Comparison of ENCODE assay signal across 14 mouse cellular contexts in genomic region chr16:31135519-31135918, GRCm38 (mm10). TPM values are rescaled to one million over a fixed set of nuclear protein-coding genes. Genes with fewer than 3 reads are reported as not detected.
DNase-seq lines count a peak whose midpoint lies in the region; ATAC-seq lines count a peak whose summit lies in the region.
"Had no signal": no experiment of that assay in that cellular context is flagged by ENCODE, and none has a peak within 500 bp of the region (broad histone marks: within the 10 kb centered on the region; RNA-seq: fewer than 3 reads in every experiment).

No protein-coding gene starts in this region.

- peak overlapping the region; percentile 46; the same call in 1 of the 2 replicates for H3K27ac ChIP-seq in heart, embryonic 11.5 days (ENCODE audit: low read depth, low read length)
- peak overlapping the region; percentile 57 for H3K27ac ChIP-seq in midbrain, embryonic 10.5 days (replicated peaks)
- no peak overlapping the region for H3K27ac ChIP-seq in midbrain, embryonic 16.5 days (ENCODE audit: low read length)
- 0 out of 2 replicates have a peak overlapping the region, but pooled peaks have one; percentile 42 for H3K27ac ChIP-seq in embryonic facial prominence, embryonic 14.5 days (replicated peaks; ENCODE audit: low read depth, low read length)
- peak overlapping the region; percentile 6; the same call in 1 of the 2 replicates for H3K27ac ChIP-seq in midbrain, embryonic 15.5 days

- intact Hi-C loops in heart, postnatal 25 days (cut with DNase I): loop anchor here (10.0 kb wide), 1 partner anchor 119 kb away; no protein-coding TSS in a partner anchor

- peaks cover 2% of the 10 kb centered on the region; the same call in 1 of the 2 replicates for H3K36me3 ChIP-seq in heart, embryonic 11.5 days (ENCODE audit: control insufficient read depth, insufficient read depth, low read length)
- H3K36me3 ChIP-seq in midbrain, embryonic 10.5 days: peaks cover 35% of the 10 kb centered on the region
- H3K36me3 ChIP-seq in midbrain, embryonic 16.5 days (ENCODE audit: control insufficient read depth, insufficient read depth, low read length): peaks cover 8% of the 10 kb centered on the region
- peaks cover 33% of the 10 kb centered on the region for H3K36me3 ChIP-seq in embryonic facial prominence, embryonic 14.5 days (ENCODE audit: control insufficient read depth, insufficient read depth, low read length)
- H3K36me3 ChIP-seq in midbrain, embryonic 15.5 days (replicated peaks): 0 out of 2 replicates have a peak, but pooled peaks cover 6% of the 10 kb centered on the region

- no peak overlapping the region for H3K4me2 ChIP-seq in heart, embryonic 11.5 days
- no peak overlapping the region for H3K4me2 ChIP-seq in midbrain, embryonic 16.5 days (ENCODE audit: low read length)
- no peak overlapping the region for H3K4me2 ChIP-seq in embryonic facial prominence, embryonic 14.5 days (ENCODE audit: low read depth, low read length)
- no peak overlapping the region for H3K4me2 ChIP-seq in midbrain, embryonic 15.5 days

- H3K9ac ChIP-seq in heart, embryonic 11.5 days (ENCODE audit: low read depth, low read length): no peak overlapping the region
- no peak overlapping the region for H3K9ac ChIP-seq in midbrain, embryonic 16.5 days (ENCODE audit: low read depth, low read length)
- H3K9ac ChIP-seq in embryonic facial prominence, embryonic 14.5 days (ENCODE audit: low read depth, low read length): no peak overlapping the region
- H3K9ac ChIP-seq in midbrain, embryonic 15.5 days: no peak overlapping the region

- DNase-seq in heart, postnatal 25 days (ENCODE audit: low spot score): no peak
- no peak for DNase-seq in midbrain, embryonic 10.5 days (ENCODE audit: low spot score)
- peak; percentile 24 for DNase-seq in embryonic facial prominence, embryonic 14.5 days (ENCODE audit: low spot score)
- no peak for DNase-seq in gastrocnemius, postnatal 25 days
- DNase-seq in thymus, postnatal 0 days (ENCODE audit: low spot score): no peak
- DNase-seq: adrenal gland, adult 8-10 months; cerebellum, adult 18-20 months; gastrocnemius, postnatal 10 days; heart, postnatal 4 days; kidney, adult 9 months; thymus, postnatal 14 days had no signal

- 57% methylated on average over 8 of the region's 8 CpGs for WGBS in heart, embryonic 11.5 days (ENCODE audit: insufficient replicate concordance)
- WGBS in midbrain, embryonic 10.5 days: 74% methylated on average over 8 of the region's 8 CpGs
- 63% methylated on average over 8 of the region's 8 CpGs for WGBS in midbrain, embryonic 16.5 days
- 31% methylated on average over 8 of the region's 8 CpGs for WGBS in embryonic facial prominence, embryonic 14.5 days
- 56% methylated on average over 8 of the region's 8 CpGs for WGBS in midbrain, embryonic 15.5 days

- no peak overlapping the region for H3K4me3 ChIP-seq in heart, embryonic 11.5 days (ENCODE audit: low read depth, low read length)
- no peak overlapping the region for H3K4me3 ChIP-seq in midbrain, embryonic 10.5 days
- no peak overlapping the region for H3K4me3 ChIP-seq in midbrain, embryonic 16.5 days (ENCODE audit: low read depth, low read length)
- no peak overlapping the region for H3K4me3 ChIP-seq in embryonic facial prominence, embryonic 14.5 days (ENCODE audit: low read depth, low read length)
- no peak overlapping the region for H3K4me3 ChIP-seq in midbrain, embryonic 15.5 days

- H3K4me1 ChIP-seq in heart, embryonic 11.5 days (ENCODE audit: control insufficient read depth, insufficient read depth, low read length): no peaks in the 10 kb centered on the region
- H3K4me1 ChIP-seq in midbrain, embryonic 10.5 days: peaks cover 8% of the 10 kb centered on the region
- no peaks in the 10 kb centered on the region for H3K4me1 ChIP-seq in midbrain, embryonic 16.5 days (ENCODE audit: control insufficient read depth, insufficient read depth, low read length)
- no peaks in the 10 kb centered on the region for H3K4me1 ChIP-seq in embryonic facial prominence, embryonic 14.5 days (ENCODE audit: control insufficient read depth, insufficient read depth, low read length)
- H3K4me1 ChIP-seq in midbrain, embryonic 15.5 days: no peaks in the 10 kb centered on the region

- ATAC-seq in heart, embryonic 11.5 days (replicated peaks; ENCODE audit: insufficient number of reproducible peaks, low FRiP score, low TSS enrichment): no peak
- ATAC-seq in midbrain, embryonic 16.5 days: no peak
- ATAC-seq in embryonic facial prominence, embryonic 14.5 days (ENCODE audit: low read depth): no peak
- no peak for ATAC-seq in midbrain, embryonic 15.5 days (replicated peaks)

- H3K9me3 ChIP-seq in heart, embryonic 11.5 days (replicated peaks; ENCODE audit: control insufficient read depth, low read length): no peaks in the 10 kb centered on the region
- no peaks in the 10 kb centered on the region for H3K9me3 ChIP-seq in midbrain, embryonic 10.5 days (replicated peaks)
- no peaks in the 10 kb centered on the region for H3K9me3 ChIP-seq in midbrain, embryonic 16.5 days (replicated peaks; ENCODE audit: control insufficient read depth, low read length, poor library complexity, severe bottlenecking)
- H3K9me3 ChIP-seq in embryonic facial prominence, embryonic 14.5 days (ENCODE audit: control insufficient read depth, low read length): no peaks in the 10 kb centered on the region
- no peaks in the 10 kb centered on the region for H3K9me3 ChIP-seq in midbrain, embryonic 15.5 days

- no peaks in the 10 kb centered on the region for H3K27me3 ChIP-seq in heart, embryonic 11.5 days (ENCODE audit: control insufficient read depth, insufficient read depth, low read length)
- H3K27me3 ChIP-seq in midbrain, embryonic 10.5 days (ENCODE audit: low read depth, poor library complexity, severe bottlenecking): no peaks in the 10 kb centered on the region
- H3K27me3 ChIP-seq in midbrain, embryonic 16.5 days (ENCODE audit: control insufficient read depth, insufficient read depth, low read depth, low read length): no peaks in the 10 kb centered on the region
- H3K27me3 ChIP-seq in embryonic facial prominence, embryonic 14.5 days (replicated peaks; ENCODE audit: control insufficient read depth, insufficient read depth, low read length): no peaks in the 10 kb centered on the region
- no peaks in the 10 kb centered on the region for H3K27me3 ChIP-seq in midbrain, embryonic 15.5 days (replicated peaks)

RNA-seq across cellular contexts. Expression of gene Xxylt1, which starts 54.3 kb away (rescaled TPM):
- 10.3 and 12.2 TPM in 2 replicates for polyA plus RNA-seq in heart, embryonic 11.5 days (2014; fragmentation: Nextera tagmentation; extraction: Ambion mirVana)
- 10 to 100 TPM; 11.3 to 11.5 TPM for total RNA-seq in heart, postnatal 25 days (2021)
- 13.6 and 14.0 TPM in 2 replicates for polyA plus RNA-seq in midbrain, embryonic 10.5 days (2016; fragmentation: Nextera tagmentation; extraction: Ambion mirVana)
- 12.4 and 13.7 TPM in 2 replicates for polyA plus RNA-seq in midbrain, embryonic 16.5 days (2015; fragmentation: Nextera tagmentation; extraction: Ambion mirVana)
- 19.1 and 21.2 TPM in 2 replicates for polyA plus RNA-seq in embryonic facial prominence, embryonic 14.5 days (2014; fragmentation: Nextera tagmentation; extraction: Ambion mirVana)
- polyA plus RNA-seq in midbrain, embryonic 15.5 days (2015; fragmentation: Nextera tagmentation; extraction: Ambion mirVana): 11.9 and 12.5 TPM in 2 replicates
- 1 to 10 TPM; 2.8 to 3.3 TPM for total RNA-seq in gastrocnemius, postnatal 25 days (2021)
- 7.6 and 9.0 TPM in 2 replicates for polyA plus RNA-seq in thymus, postnatal 0 days (2015; fragmentation: Nextera tagmentation; extraction: Ambion mirVana)
